Mouse (Mus musculus): Measurements from ENCODE around the gene Carmil1. TPM values are rescaled to one million over a fixed set of nuclear protein-coding genes. Genes with fewer than 3 reads are reported as not detected.
A peak's percentile ranks its signal among the peaks of the same experiment; 100 is the strongest.

The Carmil1 gene
- 10 to 100 TPM; 28.4 to 37.9 (median 31.1) TPM for total RNA-seq (2022)

DNA sequence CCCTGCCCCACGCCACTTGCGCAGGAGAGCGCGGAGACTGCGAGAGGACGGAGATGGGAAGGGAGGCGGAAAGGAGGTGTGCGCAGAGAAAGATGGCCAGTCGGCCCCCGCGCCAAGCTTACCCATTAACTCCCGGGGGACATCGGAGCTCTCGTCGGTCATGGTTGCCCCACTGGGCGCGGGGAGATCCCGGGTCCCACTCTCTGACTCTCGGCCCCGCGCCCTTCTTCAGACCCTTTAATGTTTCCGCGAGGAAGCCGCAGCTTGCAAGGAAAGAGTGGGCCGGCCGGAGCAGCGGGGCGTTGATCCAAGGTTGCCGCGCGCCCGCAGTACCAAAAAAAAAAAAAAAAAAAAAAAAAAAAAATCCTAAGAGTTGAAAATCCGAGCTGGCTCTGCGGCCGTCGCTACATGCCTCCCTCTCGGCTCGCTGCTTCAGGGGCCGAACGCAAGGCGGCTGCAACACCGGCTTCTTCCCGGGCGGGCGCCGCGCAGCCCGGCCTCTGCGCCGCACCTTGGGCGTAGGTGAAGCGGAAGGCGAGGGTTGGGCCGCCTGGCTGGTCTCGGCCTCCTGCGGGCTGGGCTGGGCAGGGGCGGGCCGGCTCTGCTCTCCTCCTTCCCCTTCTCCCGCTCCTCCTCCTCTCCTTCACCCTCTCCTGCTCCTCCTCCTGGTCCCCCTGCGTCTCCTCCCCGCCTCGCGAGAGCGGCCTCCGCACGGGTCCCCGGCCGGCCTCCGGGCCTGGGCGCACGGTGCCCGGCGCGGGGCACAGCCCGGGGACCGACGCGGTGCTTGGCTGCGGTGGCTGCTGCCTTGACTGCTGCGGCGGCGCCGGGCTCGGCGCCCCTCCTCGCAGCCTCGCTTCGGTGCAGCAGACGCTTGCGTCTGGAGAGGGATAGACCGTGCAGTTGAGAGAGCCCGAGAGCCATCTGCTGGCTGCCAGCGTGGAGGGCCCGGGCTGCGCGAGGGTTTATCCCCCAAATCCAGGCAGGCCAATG, at the start of gene Carmil1:
Gene Carmil1 (minus strand): TSS at position 357 of the 993 bp plus-strand sequence.
- peak; percentile 82 to 83 for DNase-seq (ENCODE audit: low spot score in 2 of 2)

DNA sequence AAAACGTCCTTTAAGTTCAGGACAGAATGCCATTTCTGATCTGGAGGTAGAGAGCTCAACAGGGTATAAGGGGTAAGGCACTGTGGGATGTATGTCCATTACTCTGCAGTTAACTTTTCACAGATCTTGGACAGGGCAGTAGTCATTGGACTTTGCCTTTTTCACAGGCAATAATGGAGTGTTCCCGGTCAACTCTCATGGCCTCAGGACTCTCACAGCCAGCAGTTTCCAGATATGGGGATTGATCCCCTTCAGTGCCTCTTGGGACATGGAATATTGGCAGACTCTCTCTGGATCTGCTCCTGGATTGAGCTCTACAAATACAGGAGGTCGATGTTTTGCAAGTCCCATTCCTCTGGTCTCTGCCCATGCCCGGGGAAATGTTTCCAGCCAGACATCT, 49.5 kb upstream of the Carmil1 start:
- DNase-seq (ENCODE audit: low spot score in 2 of 2) = no peak

DNA sequence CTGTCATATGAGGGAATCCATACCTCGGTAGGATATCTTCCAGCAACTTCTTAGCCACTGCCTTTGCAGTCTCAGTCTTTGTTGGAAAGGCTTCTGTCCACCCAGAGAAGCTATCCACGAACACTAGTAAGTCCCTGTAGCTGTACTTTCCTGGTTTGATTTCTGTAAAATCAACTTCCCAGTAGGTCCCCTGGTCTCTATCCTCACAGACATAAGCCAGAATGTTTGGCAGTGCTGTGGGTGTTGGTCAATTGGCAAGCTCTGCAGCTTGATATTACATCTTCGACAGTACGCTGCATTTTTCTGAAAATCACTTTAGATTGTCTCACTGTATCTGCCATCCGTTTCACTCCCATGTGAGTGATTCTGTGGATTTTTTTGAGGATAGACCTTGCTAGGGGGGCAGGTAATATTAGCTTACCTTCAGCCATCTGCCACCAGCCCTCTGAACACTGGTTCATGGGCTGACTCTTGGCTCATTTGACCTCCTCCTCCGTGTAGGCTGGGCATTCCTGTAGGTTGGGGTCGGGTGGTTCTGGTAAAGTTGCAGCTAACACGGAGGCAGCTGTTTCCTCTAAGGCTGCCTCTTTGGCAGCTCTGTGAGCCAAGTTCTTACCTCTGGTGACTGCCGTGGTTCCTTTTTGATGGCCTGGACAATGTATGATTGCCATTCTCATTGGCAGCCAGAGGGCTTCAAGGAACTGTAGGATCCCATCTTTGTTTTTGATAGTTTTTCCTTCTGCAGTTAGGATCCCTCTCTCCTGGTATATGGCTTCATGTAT, 47.6 kb upstream of the Carmil1 start:
- DNase-seq (ENCODE audit: low spot score in 2 of 2) = no peak

DNA sequence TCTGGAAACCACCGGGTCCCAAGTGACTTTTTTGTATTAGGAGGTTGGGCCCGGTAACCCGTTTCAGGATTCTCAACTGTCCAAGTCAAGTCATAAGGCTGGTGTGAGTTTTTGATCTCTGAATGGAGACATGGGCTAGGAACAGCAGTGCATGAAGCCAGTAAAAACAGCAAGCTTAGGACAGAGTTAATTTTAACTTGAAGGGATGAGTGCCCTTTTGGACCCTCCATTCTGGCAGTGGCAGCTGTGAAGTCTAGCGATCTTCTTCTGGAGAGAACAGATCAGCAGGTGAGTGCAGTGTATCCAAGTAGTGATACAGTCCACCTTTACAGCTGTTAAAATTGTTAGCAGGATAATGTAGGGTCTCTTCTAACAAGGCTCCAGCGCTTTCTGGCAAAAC, 46.6 kb upstream of the Carmil1 start, which contains the start of gene Cmah:
Gene Cmah (plus strand): TSS at position 204 of the 400 bp plus-strand sequence.
- DNase-seq (ENCODE audit: low spot score in 2 of 2) = no peak

DNA sequence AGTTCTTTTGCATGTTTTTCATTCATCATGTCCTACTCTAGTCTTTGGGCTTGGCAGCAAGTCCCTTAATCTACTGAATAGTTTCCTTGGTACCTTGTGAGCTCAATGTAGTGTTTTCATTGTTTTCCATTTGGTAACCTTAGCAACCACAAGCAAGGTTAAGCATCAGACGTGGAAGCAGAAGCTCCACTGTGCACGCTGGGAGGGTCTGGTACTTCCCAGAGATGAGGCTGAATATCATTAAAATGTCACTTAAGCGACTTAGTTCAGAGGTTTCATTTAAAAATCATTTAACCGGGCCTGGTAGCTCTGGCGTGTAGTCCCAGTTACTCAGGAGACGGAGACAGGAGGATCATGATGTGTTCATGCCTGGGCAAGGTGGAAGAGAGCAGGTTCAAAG, 40.7 kb upstream of the Carmil1 start:
- no peak for DNase-seq (ENCODE audit: low spot score in 2 of 2)

DNA sequence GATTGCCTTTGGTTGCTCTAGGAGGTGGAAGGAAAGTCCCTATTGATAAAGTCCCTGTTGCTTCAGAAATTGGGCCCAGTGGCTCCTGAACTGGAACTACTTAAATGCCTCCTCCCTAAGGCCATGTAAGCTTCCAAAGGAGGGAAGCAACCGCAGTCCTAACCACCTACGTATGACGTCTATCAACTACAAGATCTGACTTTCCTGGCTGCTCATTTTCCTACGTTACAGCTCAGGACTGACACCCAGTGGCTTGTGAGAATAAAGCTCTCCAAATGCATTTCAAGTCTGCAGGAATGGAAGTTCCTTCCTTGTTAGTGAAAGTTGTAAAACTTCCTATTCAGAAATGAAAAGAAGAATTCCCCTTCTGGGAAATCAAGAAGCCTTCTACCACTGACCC, 38.0 kb upstream of the Carmil1 start:
- peak in 1 of 2 experiments; percentile 8 for DNase-seq (ENCODE audit: low spot score in 2 of 2)

DNA sequence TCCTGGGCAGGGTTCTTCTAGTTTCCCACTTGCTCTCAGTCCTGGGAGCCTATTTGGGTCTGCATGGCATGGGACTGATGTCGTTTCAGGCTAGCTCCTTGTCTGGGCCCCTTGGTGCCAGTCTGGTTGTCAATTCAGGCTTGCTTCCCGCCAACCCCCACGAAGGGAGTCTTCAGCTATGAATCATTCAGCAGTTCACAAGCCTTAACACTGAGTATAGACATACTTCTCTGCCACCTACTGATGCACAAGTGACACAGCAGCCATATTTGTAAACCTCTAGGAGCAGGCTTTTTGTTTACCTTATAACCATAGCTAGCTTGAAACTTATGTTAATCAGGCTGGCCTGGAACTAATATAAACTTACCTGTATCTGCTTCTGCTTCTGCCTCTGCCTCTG, 36.0 kb upstream of the Carmil1 start:
- DNase-seq (ENCODE audit: low spot score in 2 of 2) = no peak

DNA sequence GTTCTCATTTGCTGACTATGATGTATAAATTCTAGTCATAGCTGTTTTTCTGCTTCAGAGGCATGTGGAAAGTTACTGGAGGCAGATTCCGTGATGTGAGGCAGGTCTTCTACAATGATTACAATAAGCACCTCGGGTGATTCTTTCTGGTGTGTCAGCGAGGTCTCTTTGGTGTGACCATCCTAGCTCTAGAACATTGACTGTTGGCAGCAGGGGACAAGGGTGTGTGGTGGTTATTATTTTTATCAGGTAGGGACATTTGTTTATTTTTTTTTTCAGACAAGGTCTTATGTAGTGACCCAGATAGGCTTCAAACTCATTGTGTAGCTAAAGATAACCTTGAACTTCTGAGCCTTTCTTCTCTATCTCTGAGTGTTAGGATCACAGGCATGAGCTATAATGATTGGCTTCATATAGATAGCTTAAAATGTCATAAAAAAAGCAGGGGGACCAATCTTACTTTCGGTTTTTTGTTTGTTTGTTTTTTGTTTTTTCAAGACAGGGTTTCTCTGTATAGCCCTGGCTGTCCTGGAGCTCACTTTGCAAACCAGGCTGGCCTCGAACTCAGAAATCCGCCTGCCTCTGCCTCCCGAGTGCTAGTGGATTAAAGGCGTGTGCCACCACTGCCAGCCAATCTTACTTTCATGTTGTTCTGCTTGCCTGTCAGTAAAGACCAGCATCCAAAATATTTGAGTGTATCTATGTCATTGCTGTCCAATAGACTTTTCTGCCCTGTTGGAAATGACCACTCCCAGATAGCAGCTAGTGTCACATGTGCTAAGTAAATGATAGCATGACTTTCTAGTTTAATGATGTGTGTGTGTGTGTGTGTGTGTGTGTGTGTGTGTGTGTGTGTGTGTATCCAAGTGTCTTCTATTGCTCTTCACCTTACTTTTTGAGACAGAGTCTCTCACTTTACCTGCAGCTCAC, 30.7 kb upstream of the Carmil1 start:
- no peak for DNase-seq (ENCODE audit: low spot score in 2 of 2)

DNA sequence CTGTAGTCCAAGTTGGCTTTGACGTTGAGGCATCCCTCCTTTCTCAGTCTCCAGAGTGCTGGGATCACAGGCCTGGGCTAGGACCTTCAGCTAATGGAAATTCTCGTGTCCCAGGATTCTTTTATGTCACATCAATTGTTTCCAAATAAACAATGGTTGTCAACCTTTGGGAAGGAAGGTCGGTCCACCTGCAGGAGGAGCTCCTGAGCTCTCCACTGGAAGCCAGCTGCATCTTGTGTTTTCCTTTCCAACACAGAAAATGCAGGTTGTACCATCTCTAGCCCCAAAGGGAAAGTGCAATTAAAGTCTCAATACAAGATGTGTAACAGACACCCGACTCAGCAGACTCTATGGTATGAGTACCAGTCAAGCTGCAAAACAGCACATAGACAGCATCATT, 25.7 kb upstream of the Carmil1 start:
- no peak for DNase-seq (ENCODE audit: low spot score in 2 of 2)

DNA sequence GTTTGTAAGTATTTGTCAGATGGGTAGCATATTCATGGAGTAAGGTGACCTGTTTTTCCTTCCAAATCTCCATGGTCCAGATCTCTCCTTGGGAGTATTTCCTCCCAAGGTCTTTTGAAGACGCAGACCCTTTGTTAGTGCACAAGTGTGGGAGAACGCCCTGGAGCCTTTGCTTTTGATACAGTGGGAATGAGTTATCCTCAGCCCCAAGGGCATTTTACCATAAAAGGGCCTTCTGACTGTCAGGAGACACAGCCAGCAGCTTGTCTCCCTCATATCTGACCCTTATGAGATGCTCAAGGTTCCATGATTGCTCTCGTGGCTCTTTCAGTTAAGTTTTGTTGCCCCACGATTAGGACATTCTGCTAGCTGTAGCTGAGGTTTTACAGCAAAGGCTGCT, 24.9 kb upstream of the Carmil1 start:
- DNase-seq (ENCODE audit: low spot score in 2 of 2) = no peak

DNA sequence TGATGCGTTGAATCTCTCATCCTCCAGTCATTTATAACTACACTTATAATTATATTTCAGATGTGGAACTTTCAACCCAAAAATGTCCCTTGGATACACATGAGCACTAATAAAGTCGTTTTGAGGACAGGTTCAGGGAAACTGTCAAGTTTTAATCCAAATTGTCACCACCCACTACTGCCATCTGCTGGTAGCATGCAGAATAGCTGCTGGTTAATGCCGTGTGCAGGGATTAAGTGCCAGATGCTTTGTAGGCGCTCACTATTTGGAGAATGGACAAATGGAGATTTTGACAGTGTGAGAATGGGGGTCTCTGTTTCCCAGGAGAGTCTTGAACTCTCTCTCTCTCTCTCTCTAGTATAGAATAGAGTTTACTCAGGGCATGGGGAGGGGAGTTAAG, 16.7 kb upstream of the Carmil1 start:
- DNase-seq (ENCODE audit: low spot score in 2 of 2) = no peak

DNA sequence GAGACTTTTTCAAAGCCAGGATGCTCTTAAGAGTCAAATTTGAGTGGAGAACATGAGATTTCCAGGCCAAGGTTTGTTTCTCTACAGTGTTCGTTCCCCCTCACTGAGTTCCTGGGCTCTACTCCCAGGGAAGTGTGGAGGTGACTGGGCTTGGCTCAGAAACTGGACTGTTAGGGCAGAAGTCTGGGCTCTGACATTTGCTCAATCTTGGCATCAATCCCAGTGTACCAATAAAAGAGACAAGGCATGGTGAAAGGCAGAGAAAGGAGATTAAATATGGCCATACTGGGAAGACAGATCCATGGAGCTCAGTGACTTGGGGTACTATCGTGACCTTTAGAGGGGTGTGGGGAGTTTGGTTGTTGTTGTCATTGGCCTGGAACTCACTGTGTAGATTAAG, 6.8 kb upstream of the Carmil1 start:
- DNase-seq (ENCODE audit: low spot score in 2 of 2) = no peak

DNA sequence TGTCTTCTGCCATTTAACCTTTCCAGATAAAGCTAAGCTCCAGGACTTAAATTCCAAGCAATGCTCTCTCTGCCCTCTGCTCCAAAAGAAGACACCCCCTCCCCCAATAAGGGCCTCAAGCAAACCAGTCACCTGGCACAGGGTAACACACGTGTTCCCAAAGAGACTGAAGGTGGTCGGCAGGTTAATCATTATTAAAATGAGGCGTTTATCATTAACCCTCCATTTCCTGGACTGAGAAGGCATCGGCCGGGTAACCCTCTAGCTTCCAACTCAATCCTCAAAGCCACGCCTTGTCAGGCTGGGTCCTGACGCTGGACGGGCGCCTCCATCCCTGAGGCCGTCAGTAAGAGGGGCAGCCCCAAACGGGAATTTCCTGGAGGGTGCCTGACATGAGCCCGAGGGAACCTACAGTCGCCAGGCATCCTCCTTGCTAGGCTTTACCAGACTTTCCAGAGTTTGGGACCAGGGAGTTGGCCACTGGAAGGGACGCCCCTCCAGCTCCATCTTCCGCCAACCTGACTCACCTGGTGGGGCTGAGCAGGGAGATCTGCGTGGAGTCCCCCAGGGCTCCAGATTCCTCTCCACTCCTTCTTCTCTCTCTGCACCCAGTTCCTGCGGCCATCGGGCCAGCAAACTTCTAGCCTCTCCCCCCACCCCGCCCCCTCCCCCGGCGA, 695 bp downstream of the Carmil1 start:
- DNase-seq (ENCODE audit: low spot score in 2 of 2) = no peak

DNA sequence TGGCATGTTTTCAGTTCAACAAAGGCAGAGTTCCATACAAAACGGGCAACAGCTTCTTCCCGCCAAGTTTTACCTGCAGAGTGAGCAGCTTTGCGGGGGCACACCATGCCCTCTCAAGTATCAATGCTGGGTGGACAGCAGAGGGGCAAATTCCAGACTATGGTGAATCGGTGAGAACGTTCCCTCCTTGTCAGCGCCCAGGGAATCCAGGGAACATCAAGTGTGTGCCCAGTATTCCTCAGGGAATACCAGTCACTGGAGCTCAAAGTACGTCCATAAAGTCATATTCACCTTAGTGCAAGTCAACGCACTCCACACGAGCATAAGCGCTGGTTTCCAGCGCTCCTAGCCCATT, 1.2 kb downstream of the Carmil1 start:
- DNase-seq (ENCODE audit: low spot score in 2 of 2) = no peak

DNA sequence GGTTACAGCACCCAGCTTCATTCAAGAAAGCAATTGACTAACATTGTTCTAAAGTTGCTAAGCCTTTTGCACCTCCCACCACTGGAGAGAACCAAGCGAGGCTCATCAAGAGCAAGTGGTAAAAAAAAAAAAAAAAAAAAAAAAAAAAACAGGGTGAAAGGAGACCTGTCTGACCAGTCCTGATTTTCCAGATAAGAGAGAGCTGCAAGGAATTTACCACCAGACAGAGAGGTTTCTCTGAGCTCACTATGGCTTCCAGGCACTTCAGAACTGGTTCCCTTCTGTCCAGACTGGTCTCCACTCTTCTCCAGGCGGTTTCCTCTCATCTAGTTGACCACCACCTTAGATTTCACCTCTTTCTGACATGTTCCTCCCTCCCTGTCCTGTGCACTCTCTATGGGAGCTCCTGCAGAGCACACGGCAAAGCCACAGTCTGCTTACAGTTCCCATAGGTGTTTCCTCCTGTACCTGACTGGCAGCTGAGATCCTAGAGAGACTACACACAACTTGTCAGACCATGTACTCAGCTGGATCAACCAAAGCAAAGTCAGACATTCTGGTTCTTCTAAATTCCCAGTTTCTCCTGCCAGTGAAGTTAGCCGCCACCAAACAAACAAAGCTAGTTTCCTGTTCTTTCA, 7.7 kb downstream of the Carmil1 start:
- DNase-seq (ENCODE audit: low spot score in 2 of 2) = no peak

DNA sequence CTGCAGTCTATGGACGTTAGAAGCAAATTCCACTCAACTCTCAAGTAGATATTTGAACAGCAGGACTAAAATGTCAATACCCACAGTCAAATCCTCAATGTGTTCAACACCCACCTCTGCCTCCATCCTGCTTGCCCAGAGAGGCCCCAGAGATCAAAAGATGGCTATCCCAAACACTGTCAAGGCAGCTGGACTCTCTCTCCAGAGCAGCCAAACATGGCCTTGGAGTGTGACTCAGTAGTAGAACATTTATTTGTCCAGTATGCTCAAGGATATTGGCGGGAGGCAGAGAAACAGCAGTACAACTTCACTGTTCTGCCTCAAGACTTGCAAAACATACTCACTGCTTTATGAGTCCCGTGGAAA, 11.5 kb downstream of the Carmil1 start:
- no peak for DNase-seq (ENCODE audit: low spot score in 2 of 2)

DNA sequence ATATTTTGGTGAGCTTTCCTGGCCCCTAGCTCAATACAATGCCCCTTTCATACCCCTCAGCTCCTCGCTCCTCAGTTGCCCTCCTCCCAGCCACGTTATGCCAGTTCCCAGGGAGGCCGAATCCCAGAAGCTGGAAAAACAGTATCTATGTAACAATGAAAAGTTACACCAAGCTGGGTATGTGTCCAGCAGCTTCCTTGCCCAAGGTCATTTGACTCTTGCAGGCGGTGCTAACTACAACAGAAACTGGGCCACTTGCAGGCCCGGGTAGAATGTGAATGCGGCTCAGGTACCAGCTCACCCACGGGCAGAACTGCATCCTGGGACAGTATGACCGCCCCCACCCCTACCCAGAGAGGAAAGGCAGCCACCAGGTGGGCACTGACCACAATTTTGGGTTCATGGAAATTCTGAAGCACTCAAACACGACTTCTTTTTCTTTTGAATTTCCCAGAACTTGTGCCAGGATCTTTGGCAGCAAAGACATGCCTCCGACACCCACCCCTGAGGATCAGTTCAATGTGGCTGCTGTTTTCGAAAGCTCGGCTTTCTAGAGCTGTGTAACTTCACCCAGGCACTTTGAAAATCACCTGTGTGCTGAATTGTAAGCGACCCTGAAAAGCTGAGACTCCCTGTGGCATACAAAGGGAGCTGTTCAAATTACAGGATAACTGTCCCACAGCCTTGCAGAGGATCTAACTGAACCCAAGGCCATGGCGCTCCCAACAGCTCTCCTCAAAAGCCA, 12.1 kb downstream of the Carmil1 start:
- no peak for DNase-seq (ENCODE audit: low spot score in 2 of 2)

DNA sequence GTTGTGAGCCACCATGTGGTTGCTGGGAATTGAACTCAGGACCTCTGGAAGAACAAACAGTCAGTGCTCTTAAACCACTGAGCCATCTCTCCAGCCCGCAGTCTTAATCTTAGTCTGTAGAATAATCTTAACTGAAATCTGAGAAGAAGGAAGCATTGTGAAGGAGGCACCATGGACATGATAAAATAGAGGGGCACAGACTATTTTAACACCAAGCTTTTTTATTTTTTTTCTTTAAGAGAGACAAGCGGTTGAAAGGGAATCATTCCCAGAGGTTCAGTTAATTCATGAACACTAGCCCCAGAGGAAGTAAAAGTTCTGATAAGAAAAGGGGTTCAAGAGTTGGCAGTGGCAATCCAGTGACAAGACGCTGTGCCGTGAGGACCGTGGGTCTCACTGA, 15.8 kb downstream of the Carmil1 start:
- DNase-seq (ENCODE audit: low spot score in 2 of 2) = no peak

DNA sequence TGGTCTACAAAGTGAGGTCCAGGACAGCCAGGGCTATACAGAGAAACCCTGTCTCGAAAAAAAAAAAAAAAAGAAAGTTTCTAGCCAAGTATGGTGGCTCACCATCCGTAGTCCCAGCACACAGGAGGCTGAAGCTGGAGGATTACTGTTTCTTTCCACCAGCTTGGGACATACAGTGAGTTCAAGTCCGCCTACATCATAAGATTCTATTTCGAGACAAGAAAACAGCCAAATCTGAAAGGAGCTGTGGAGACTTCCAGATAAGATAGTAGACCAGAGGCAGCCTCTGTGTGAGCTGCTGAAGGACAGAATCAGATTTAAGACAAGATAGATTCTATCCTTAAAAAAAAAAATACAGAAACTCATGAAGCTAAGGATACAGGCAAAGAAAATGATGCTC, 17.0 kb downstream of the Carmil1 start:
- no peak for DNase-seq (ENCODE audit: low spot score in 2 of 2)

Measured in left cerebral cortex, adult 8-10 months (tissue).